Mouse (Mus musculus): ENCODE results near the gene Tnfsfm13.

Tnfsfm13 gene

GRCm38 (mm10) chr11:69655264-69656064 lies 40.4 kb downstream of the Tnfsfm13 start, which contains the start of gene Sox15:
Gene Sox15 (plus strand): TSS chr11:69655314.
- peak; percentile 46 for DNase-seq (ENCODE audit: low read depth)

GRCm38 (mm10) chr11:69654760-69655159 lies 41.1 kb downstream of the Tnfsfm13 start:
- no peak for DNase-seq (ENCODE audit: low read depth)

- DNase-seq (ENCODE audit: low read depth) = no peak
Observed at GRCm38 (mm10) chr11:69653399-69653798, 42.5 kb downstream of the Tnfsfm13 start.

- DNase-seq (ENCODE audit: low read depth) = no peak
Observed at GRCm38 (mm10) chr11:69645860-69646259, 50.0 kb downstream of the Tnfsfm13 start.

- no peak for DNase-seq (ENCODE audit: low read depth)
Observed at GRCm38 (mm10) chr11:69635471-69635870, 60.4 kb downstream of the Tnfsfm13 start.

GRCm38 (mm10) chr11:69633128-69633866 lies 62.6 kb downstream of the Tnfsfm13 start:
- DNase-seq (ENCODE audit: low read depth) = no peak

Measured in NIH3T3 (cell line).